Mouse (Mus musculus) cerebellum, adult 2 months (tissue): ENCODE results near the gene Bdkrb2.

Experiments used
- CTCF ChIP-seq: fragments of 200-500 bp; IDR thresholded peaks from 2 replicates; pipeline ENCODE4 v1.5.1; 2011; ENCODE audit warnings: low read depth, mild to moderate bottlenecking, control low read depth, low read length, moderate library complexity, borderline replicate concordance; ENCODE audit not compliant: insufficient read depth
- POLR2A ChIP-seq: fragments of 200-500 bp; IDR thresholded peaks from 2 replicates; pipeline ENCODE4 v1.6.1; 2011; ENCODE audit warnings: low read length, control low read depth, borderline replicate concordance; ENCODE audit not compliant: insufficient read depth

- TF ChIP-seq CTCF, result no peak
- TF ChIP-seq POLR2A, result no peak
Measured at GRCm38 (mm10) chr12:105555172-105555571, 7.9 kb upstream of the Bdkrb2 start.
